Mouse (Mus musculus) hindbrain, embryonic 13.5 days (tissue): ENCODE data around the gene Strap. TPM values are rescaled to one million over a fixed set of nuclear protein-coding genes. Genes with fewer than 3 reads are reported as not detected.
A peak's percentile ranks its signal among the peaks of the same experiment; 100 is the strongest.
"Not testable (repeated sequence)": the region's sequence is repeated elsewhere in the genome, so short reads cannot be mapped to it uniquely, and the experiment has no call there.

ENCODE experiments used
- ATAC-seq: fragments of 200-750 bp; cut with Nextera tagmentation; 2 replicates; pipeline ENCODE4 v1.8.0; 2017; ENCODE audit warnings: moderate TSS enrichment; ENCODE audit not compliant: low FRiP score
- H3K27ac ChIP-seq: fragments of 300-500 bp; sonication (generic); 2 replicates; pipeline ENCODE4 v1.5.1; 2015; ENCODE audit warnings: inconsistent platforms, mild to moderate bottlenecking, moderate library complexity
- H3K27me3 ChIP-seq: fragments of 300-500 bp; sonication (generic); 2 replicates; pipeline ENCODE4 v1.6.1; 2015; ENCODE audit warnings: mild to moderate bottlenecking, inconsistent platforms
- H3K36me3 ChIP-seq: fragments of 300-500 bp; sonication (generic); 2 replicates; pipeline ENCODE4 v1.6.1; 2015; ENCODE audit warnings: mild to moderate bottlenecking, inconsistent platforms
- H3K4me1 ChIP-seq: fragments of 300-500 bp; sonication (generic); replicated peaks from 2 replicates; pipeline ENCODE4 v1.6.1; 2015; ENCODE audit warnings: inconsistent platforms
- H3K4me2 ChIP-seq: fragments of 300-500 bp; sonication (generic); 2 replicates; pipeline ENCODE4 v1.6.1; 2015; ENCODE audit warnings: inconsistent platforms, mild to moderate bottlenecking, moderate library complexity
- H3K4me3 ChIP-seq: fragments of 300-500 bp; sonication (generic); 2 replicates; pipeline ENCODE4 v1.5.1; 2015; ENCODE audit warnings: mild to moderate bottlenecking, inconsistent platforms
- H3K9ac ChIP-seq: fragments of 300-500 bp; sonication (generic); 2 replicates; pipeline ENCODE4 v1.6.1; 2015; ENCODE audit warnings: mild to moderate bottlenecking, inconsistent platforms
- H3K9me3 ChIP-seq: fragments of 300-500 bp; sonication (generic); 2 replicates; pipeline ENCODE4 v1.6.1; 2016; ENCODE audit warnings: inconsistent platforms
- WGBS: fragments of 180-500 bp; shearing (Covaris S2); methylation state at CpG from one replicate; pipeline ENCODE4 v1.1.7; 2015; 5-methylcytosine and 5-hydroxymethylcytosine counted together
- polyA plus RNA-seq: library from polyadenylated mRNA; unstranded; fragments of >200 nt; fragmentation: Nextera tagmentation; extraction: Ambion mirVana; gene quantifications from 2 replicates; pipeline ENCODE4 v1.2.1, GENCODE M21; 2015

The Strap gene
- polyA plus RNA-seq, 1 experiment from 2014 or later: 171 TPM

DNA sequence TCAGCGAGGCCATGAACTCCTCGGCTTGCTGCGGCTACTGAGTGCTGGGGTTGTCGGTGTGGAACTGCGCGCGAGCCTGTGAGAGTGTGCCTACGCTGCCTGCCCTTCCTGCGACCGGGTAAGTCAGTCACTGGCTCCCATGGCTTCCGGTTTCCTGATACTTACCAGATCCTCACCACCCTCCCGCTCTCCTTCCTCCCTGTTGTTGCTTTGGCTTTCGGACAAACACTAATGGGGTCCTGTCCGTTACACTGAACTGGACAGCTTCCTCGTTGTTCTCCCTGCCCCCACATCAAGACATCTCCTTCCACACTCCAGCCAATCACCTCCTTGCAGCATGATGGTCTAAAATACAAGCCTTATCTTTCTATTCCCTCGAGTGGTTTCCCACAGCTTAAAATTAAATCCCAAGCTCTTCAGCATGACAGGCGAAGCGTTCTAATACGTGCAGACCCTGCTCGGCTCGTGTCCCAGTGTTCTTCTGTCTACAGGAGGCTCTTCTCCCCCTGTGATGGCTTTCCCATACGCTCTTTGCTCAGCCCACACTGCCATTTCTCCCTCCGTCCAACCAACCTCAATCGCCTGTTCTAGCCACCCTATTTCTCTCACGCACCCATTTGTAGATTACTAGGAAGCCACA is 30.5 kb upstream of the Strap start:
- Histone ChIP-seq H3K4me3 (no peak overlapping the region), H3K27ac (no peak overlapping the region), H3K27me3 (0 out of 2 replicates have a peak, but pooled peaks cover 10% of the 10 kb centered on the region), H3K9me3 (no peaks in the 10 kb centered on the region), H3K4me2 (no peak overlapping the region), H3K36me3 (no peaks in the 10 kb centered on the region), H3K9ac (no peak overlapping the region), H3K4me1 (no peaks in the 10 kb centered on the region)
- WGBS: 84% methylated on average over 25 of the region's 25 CpGs
- ATAC-seq: no peak

DNA sequence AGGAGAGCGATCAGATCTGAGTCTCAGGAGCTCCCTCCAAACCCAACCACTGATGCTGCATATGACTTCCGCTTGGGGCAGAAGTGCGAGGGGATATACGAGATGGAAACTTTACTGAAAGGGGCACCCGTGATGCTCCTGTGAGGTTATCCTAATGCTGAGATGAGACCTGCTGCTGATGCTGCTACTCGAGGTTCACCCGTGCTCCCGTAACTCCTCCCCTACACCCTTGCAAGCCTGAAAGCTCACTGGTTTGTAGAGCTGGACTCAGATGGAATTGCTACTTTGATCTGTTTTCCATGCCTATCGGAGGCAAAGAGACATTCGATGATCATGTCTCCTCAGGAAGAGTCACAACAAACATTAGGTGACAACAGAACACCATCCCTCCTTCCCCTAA is 28.7 kb upstream of the Strap start:
- Histone ChIP-seq H3K4me3 (no peak overlapping the region), H3K27me3 (0 out of 2 replicates have a peak, but pooled peaks cover 9% of the 10 kb centered on the region), H3K4me1 (no peaks in the 10 kb centered on the region), H3K9ac (no peak overlapping the region), H3K36me3 (no peaks in the 10 kb centered on the region), H3K27ac (no peak overlapping the region), H3K9me3 (no peaks in the 10 kb centered on the region), H3K4me2 (no peak overlapping the region)
- 93% methylated on average over 10 of the region's 10 CpGs for WGBS
- ATAC-seq: no peak

DNA sequence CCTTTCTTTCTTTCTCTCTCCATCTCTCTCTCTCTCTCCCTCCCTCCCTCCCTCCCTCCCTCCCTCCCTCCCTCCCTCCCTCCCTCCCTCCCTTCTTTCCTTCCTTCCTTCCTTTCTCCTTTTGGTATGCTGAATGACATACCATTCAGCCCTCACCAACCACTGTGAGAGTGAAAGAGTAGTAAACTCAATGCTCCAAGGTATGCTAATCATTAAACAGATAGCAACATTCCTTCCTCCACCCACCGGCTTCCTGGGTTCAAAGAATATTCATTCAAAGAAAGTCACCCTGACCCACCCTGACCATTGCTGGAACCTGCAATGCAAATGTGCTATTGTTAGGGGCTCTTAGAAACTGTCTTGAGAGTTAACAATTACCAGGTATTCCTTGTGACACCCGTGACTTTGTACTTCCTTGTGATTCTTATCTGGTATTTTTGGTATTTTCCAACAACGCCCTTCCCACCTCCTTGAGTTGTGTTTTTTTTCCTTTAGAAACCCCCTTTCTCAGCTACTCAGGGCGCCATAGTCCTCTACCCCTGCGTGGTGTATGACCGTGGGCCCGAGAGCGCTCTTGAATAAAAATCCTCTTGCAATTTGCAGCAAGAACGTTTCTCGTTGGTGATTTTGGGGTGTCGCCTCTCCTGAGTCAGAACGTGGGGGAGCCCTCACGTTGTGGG is 26.0 kb upstream of the Strap start:
- H3K4me2 ChIP-seq, H3K36me3 ChIP-seq, H3K9ac ChIP-seq, H3K27me3 ChIP-seq, ATAC-seq, H3K4me3 ChIP-seq, H3K4me1 ChIP-seq, H3K9me3 ChIP-seq, H3K27ac ChIP-seq: not testable (repeated sequence)
- 86% methylated on average over 13 of the region's 13 CpGs for WGBS

DNA sequence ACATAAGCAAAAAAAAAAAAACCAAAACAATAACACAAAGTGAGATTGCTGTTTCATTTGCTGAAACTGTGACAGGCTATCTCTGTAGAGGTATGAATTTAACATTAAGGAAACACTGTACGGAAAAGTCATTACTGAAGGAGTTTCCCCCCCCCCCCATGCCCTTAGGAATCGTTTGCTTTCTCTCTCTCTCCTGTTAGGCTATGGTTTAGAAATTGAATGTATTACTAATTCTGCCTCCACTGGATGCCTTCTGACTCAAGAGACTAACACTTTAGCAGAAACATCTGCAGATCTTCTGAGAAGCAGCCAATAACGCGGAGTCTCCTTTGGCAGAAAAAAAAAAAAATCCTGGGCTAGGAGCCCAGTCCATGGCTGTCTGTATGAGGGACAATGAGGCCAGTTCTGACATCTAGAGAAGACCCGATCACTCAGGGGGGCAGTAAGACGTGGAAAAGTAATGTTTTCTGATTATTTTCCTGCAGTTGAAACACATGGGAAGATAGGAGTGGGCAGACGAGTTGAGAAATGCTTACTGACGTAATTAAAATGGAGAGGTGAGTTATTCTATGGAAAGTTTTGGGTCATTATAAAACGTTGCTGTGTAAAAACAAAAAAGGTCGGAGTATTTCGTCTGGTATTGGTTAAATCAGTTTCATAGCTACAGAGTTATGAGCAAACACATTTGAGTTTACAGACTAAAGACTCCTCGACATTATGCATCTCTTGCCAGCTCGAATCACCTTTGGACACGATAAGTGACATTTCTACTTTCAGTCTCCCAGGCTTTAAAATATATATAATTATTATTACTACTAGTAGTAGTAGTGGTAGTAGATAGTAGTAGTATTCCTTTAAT is 24.5 kb upstream of the Strap start:
- Histone ChIP-seq H3K4me3 (no peak overlapping the region), H3K27ac (no peak overlapping the region), H3K36me3 (no peaks in the 10 kb centered on the region), H3K9ac (no peak overlapping the region), H3K27me3 (0 out of 2 replicates have a peak, but pooled peaks cover 5% of the 10 kb centered on the region), H3K4me1 (0 out of 2 replicates have a peak, but pooled peaks cover 5% of the 10 kb centered on the region), H3K9me3 (no peaks in the 10 kb centered on the region), H3K4me2 (no peak overlapping the region)
- no peak for ATAC-seq
- WGBS: 86% methylated on average over 14 of the region's 14 CpGs

DNA sequence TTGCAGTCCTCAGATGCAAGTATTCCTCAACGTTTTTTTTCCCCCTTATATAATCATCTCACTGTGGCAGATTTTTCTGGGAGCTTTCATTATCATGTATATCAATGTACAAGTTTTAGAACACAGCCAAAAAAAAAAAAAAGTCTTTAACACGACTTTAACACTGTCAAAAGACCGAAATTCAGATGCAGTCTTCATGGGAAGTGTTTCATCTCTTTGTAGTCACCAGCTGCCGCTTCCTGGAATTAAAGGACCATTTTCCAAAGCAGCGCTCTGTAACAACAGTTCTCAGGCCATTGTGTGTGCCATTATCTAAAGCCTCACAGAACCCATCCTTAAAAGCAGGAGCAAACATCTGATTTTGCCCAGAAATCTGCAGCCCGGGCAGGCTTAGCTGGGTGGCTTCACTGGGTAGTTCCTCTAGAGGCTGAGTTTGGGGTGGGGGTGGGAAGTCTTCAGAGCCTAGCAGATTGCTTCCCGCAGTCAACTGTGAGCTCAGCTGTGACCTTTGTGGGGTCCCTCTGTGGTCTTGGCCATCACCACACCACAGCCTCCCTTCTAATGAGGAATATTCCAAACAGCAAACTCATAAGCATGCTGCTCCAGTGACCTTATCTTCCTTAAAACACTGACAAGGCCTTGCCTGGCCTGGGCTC is 22.1 kb upstream of the Strap start:
- no peak for ATAC-seq
- no peak overlapping the region for H3K27ac ChIP-seq
- H3K4me3 ChIP-seq: no peak overlapping the region
- H3K4me1 ChIP-seq: 0 out of 2 replicates have a peak, but pooled peaks cover 5% of the 10 kb centered on the region
- H3K4me2 ChIP-seq: no peak overlapping the region
- no peaks in the 10 kb centered on the region for H3K36me3 ChIP-seq
- no peak overlapping the region for H3K9ac ChIP-seq
- no peaks in the 10 kb centered on the region for H3K9me3 ChIP-seq
- no peaks in the 10 kb centered on the region for H3K27me3 ChIP-seq
- 31% methylated on average over 7 of the region's 7 CpGs for WGBS

DNA sequence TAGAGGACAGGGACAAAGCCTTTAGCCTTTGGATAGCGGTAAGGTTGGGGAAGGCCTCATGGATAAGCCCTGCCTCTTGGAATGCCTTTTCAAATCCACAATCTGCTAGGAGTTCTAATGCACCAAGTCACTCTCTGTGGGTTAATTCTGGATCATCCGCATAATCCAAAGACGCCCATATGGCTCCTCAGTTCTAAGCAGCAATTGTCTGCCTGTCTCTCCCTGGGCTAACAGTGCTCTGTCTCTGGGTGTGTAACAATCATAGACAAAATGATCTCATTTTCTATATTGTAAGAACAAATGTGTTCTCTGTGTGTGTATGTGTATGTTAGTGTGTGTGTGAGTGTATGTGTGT is 21.6 kb upstream of the Strap start:
- no peak overlapping the region for H3K9ac ChIP-seq
- no peak overlapping the region for H3K27ac ChIP-seq

DNA sequence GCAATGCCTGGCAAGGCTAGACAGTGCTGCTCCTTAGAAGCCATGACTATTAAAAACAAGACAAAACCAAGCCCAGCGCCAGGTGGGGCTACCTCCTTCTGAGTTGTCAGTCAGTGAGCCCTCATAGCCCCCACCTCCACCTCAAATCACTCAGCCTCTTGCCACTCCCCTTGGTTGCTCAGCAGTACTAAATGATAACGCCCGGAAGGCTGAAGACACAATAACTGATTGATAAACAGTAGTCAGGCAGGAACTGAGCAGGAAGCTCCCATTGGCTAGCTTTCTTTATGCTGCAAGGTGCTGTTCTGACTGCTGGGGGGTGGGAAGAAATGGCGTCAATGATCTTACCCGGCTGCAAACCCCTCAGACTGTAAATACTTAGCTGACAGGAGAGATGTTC is 18.1 kb upstream of the Strap start:
- Histone ChIP-seq H3K36me3 (no peaks in the 10 kb centered on the region), H3K4me3 (no peak overlapping the region), H3K4me2 (no peak overlapping the region), H3K9me3 (no peaks in the 10 kb centered on the region), H3K27me3 (no peaks in the 10 kb centered on the region), H3K4me1 (0 out of 2 replicates have a peak, but pooled peaks cover 5% of the 10 kb centered on the region), H3K27ac (no peak overlapping the region), H3K9ac (no peak overlapping the region)
- whole genome bisulfite sequencing: 75% methylated on average over 5 of the region's 5 CpGs
- no peak for ATAC-seq

More for the DNA sequence above, 21.6 kb upstream of the Strap start:
- Histone ChIP-seq H3K9me3 (no peaks in the 10 kb centered on the region), H3K36me3 (no peaks in the 10 kb centered on the region), H3K27me3 (no peaks in the 10 kb centered on the region), H3K4me1 (0 out of 2 replicates have a peak, but pooled peaks cover 5% of the 10 kb centered on the region), H3K4me2 (no peak overlapping the region), H3K4me3 (no peak overlapping the region)
- ATAC-seq: no peak
- WGBS: 67% methylated on average over 3 of the region's 3 CpGs

DNA sequence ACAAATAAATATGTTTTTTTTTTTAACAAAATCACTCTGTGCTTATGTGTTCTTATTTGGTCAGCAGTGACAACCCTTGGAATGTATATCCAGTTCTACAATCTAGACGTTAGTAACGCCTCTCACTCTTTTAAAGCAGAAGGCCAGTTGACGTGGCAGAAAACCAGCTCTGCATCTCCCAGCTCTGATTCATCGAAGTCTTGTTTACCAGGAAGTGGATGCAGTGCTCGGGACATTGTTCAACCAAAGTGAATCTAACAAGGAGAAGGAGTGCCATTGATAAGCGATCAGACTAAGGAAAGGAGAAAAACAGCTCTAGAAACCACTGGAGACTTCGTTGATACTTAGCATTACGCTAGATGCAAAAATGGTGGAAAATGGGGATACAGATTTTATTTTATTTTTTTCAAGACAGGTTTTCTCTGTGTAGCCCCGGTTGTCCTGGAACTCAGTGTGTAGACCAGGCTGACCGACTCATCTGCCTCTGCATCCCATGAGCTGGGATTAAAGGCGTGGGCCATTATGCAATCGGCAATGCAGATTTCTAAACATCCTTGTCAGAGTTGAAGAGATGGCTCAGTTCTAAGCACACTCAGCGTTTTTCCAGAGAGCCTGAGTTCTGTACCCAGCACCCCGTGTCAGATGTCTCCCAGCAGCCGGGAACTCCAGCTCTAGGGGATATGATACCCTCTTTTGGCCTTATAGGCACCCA is 12.5 kb upstream of the Strap start:
- Histone ChIP-seq H3K9ac (0 out of 2 replicates have a peak overlapping the region, but pooled peaks have one; percentile 8), H3K36me3 (no peaks in the 10 kb centered on the region), H3K4me3 (no peak overlapping the region), H3K27me3 (no peaks in the 10 kb centered on the region; the same call in 1 of the 2 replicates), H3K9me3 (no peaks in the 10 kb centered on the region), H3K4me1 (no peaks in the 10 kb centered on the region), H3K4me2 (no peak overlapping the region), H3K27ac (no peak overlapping the region)
- ATAC-seq: no peak
- WGBS: 94% methylated on average over 15 of the region's 15 CpGs

DNA sequence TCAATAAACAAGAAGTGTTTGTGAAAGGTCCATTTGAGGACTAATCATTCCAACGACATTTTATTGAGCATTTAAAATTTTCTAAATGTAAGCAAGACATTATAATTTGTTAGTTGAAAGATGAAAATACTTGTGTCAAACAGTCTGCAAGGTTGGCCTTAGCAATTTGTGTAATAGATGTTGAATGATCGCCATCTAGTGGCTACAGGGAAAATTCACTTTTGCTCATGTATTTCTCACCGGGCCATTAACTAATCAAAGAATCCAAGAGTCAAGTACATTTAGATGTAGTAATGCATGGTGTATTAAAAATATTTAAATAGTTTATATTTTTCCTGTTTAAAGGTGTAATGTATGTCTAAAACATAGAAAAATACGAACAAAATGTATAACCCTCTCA is 11.0 kb upstream of the Strap start:
- Histone ChIP-seq H3K9me3 (no peaks in the 10 kb centered on the region), H3K4me2 (no peak overlapping the region), H3K4me1 (no peaks in the 10 kb centered on the region), H3K9ac (no peak overlapping the region), H3K27ac (no peak overlapping the region), H3K27me3 (no peaks in the 10 kb centered on the region; the same call in 1 of the 2 replicates), H3K4me3 (no peak overlapping the region), H3K36me3 (no peaks in the 10 kb centered on the region)
- peak; percentile 52; the same call in 1 of the 2 replicates for ATAC-seq
- whole genome bisulfite sequencing: 7% methylated on average over 4 of the region's 4 CpGs

DNA sequence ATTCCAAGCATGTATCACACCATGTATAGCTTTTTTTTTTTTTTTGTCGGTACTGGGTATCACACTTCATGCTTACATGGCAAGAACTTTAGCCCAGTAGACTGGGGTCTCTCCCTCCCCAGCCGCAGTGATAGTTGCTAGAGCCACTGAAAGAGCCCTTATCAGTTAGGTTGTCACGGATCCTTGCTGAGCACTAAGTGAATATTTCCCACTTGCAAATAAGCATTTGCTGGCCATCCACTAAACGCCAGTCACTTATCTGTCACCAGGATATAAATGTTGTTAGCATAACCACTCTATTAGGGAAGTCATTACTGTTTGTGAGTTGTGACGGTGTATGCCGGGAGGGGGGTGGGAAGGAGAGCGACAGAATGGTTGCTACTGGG is 425 bp upstream of the Strap start:
- Histone ChIP-seq H3K27me3 (0 out of 2 replicates have a peak, but pooled peaks cover 11% of the 10 kb centered on the region), H3K27ac (peak overlapping the region; percentile 91)

DNA sequence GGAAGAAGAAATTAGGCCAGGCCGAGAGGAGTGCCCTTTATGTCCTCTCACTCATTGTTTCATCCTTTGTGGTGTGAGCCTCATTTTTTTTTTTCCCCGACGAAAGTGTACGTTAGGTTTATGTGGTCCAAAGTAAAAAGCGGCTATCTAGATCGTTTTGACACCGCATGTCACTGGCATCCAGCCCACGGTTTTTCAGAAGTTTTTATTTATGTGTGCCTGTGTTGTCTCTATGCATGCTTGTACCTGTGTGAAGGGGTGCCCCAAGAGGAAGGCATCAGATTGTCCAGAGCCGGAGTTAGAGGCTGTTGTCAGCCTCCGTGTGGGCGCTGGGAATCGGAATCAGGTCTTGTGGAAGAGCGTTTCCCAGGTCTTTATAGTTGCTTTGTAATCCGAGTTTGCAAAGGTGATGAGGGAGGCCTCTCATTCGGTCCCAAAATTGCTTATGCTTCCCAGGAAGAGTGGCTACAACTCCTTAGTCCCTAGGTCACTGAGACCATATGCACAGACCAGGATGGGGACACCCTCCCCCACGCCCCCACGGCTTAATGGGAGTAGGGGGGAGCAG is 877 bp downstream of the Strap start:
- 11% methylated on average over 17 of the region's 17 CpGs for WGBS

More for the DNA sequence above, 425 bp upstream of the Strap start:
- Histone ChIP-seq H3K9ac (peak overlapping the region; percentile 66), H3K4me3 (peak overlapping the region; percentile 94), H3K4me1 (peaks cover 18% of the 10 kb centered on the region), H3K36me3 (peaks cover 6% of the 10 kb centered on the region), H3K4me2 (peak overlapping the region; percentile 68), H3K9me3 (no peaks in the 10 kb centered on the region)
- ATAC-seq: peak; percentile 32; the same call in 1 of the 2 replicates
- 12% methylated on average over 7 of the region's 7 CpGs for WGBS

More for the DNA sequence above, 877 bp downstream of the Strap start:
- peaks cover 19% of the 10 kb centered on the region for H3K36me3 ChIP-seq
- H3K27me3 ChIP-seq: 0 out of 2 replicates have a peak, but pooled peaks cover 11% of the 10 kb centered on the region
- peaks cover 18% of the 10 kb centered on the region for H3K4me1 ChIP-seq
- no peak for ATAC-seq
- H3K9me3 ChIP-seq: no peaks in the 10 kb centered on the region
- H3K4me2 ChIP-seq: peak overlapping the region; percentile 89
- peak overlapping the region; percentile 91 for H3K9ac ChIP-seq
- peak overlapping the region; percentile 91 for H3K27ac ChIP-seq
- peak overlapping the region; percentile 94 for H3K4me3 ChIP-seq
